Mouse (Mus musculus): Measurements from ENCODE around the gene Ttll11.

GRCm38 (mm10) chr2:35889776-35890175, 89.9 kb downstream of the Ttll11 start:
- TF ChIP-seq EP300 (IDR thresholded peaks at IDR 0.05; ENCODE audit: low read depth) (no peak), CTCF (IDR thresholded peaks at IDR 0.05; ENCODE audit: low read depth) (no peak)
